Mouse (Mus musculus) heart, embryonic 14.5 days (tissue): ENCODE measurements around the gene Sars2. TPM values are rescaled to one million over a fixed set of nuclear protein-coding genes. Genes with fewer than 3 reads are reported as not detected.
"Not testable (repeated sequence)": the region's sequence is repeated elsewhere in the genome, so short reads cannot be mapped to it uniquely, and the experiment has no call there.

Source experiments
- ATAC-seq: fragments of 200-750 bp; cut with Nextera tagmentation; 2 replicates; pipeline ENCODE4 v1.8.0; 2017; ENCODE audit warnings: low read depth, moderate TSS enrichment; ENCODE audit not compliant: insufficient number of reproducible peaks, insufficient read depth, low FRiP score
- H3K27ac ChIP-seq, 2 experiments: fragments of 200-500 bp in 1 of 2; fragments of 300-500 bp in 1 of 2; sonication (generic) in 1 of 2; replicated peaks in 1 of 2; 2 replicates each; pipeline ENCODE4 v1.5.1; 2012 to 2014; ENCODE audit warnings: low read depth in 2 of 2, low read length in 2 of 2, control low read depth in 1 of 2, mild to moderate bottlenecking in 1 of 2, mixed read lengths in 1 of 2; ENCODE audit not compliant: control insufficient read depth in 1 of 2, insufficient read depth in 1 of 2
- H3K27me3 ChIP-seq: fragments of 300-500 bp; sonication (generic); 2 replicates; pipeline ENCODE4 v1.6.1; 2014; ENCODE audit warnings: mild to moderate bottlenecking, low read length, control low read depth; ENCODE audit not compliant: control insufficient read depth, insufficient read depth
- H3K36me3 ChIP-seq: fragments of 300-500 bp; sonication (generic); 2 replicates; pipeline ENCODE4 v1.6.1; 2014; ENCODE audit warnings: mild to moderate bottlenecking, control low read depth, low read length, mixed read lengths; ENCODE audit not compliant: control insufficient read depth, insufficient read depth
- H3K4me1 ChIP-seq, 2 experiments: fragments of 200-500 bp in 1 of 2; fragments of 300-500 bp in 1 of 2; sonication (generic) in 1 of 2; 2 replicates each; pipeline ENCODE4 v1.6.1; 2012 to 2014; ENCODE audit warnings: low read length in 2 of 2, control low read depth in 1 of 2, mixed read lengths in 1 of 2; ENCODE audit not compliant: control insufficient read depth in 2 of 2, insufficient read depth in 2 of 2
- H3K4me2 ChIP-seq: fragments of 300-500 bp; sonication (generic); 2 replicates; pipeline ENCODE4 v1.6.1; 2014; ENCODE audit warnings: mild to moderate bottlenecking, low read length
- H3K4me3 ChIP-seq, 2 experiments: fragments of 200-500 bp in 1 of 2; fragments of 300-500 bp in 1 of 2; sonication (generic) in 1 of 2; 2 replicates each; pipeline ENCODE4 v1.5.1; 2012 to 2014; ENCODE audit warnings: low read length in 2 of 2, mild to moderate bottlenecking in 2 of 2, control low read depth in 1 of 2, low read depth in 1 of 2, moderate library complexity in 1 of 2; ENCODE audit not compliant: control insufficient read depth in 1 of 2, insufficient read depth in 1 of 2
- H3K9ac ChIP-seq: fragments of 300-500 bp; sonication (generic); 2 replicates; pipeline ENCODE4 v1.6.1; 2014; ENCODE audit warnings: mild to moderate bottlenecking, low read length
- H3K9me3 ChIP-seq: fragments of 300-500 bp; sonication (generic); 2 replicates; pipeline ENCODE4 v1.6.1; 2016; ENCODE audit warnings: low read length, control low read depth; ENCODE audit not compliant: control insufficient read depth
- WGBS: fragments of 180-500 bp; shearing (Covaris S2); extraction: QIAGEN DNeasy Blood & Tissue Kit; methylation state at CpG from one replicate; pipeline ENCODE4 v1.1.7; 2014; 5-methylcytosine and 5-hydroxymethylcytosine counted together
- polyA plus RNA-seq: library from polyadenylated mRNA; unstranded; fragments of >200 nt; fragmentation: Nextera tagmentation; extraction: Ambion mirVana; gene quantifications from 2 replicates; pipeline ENCODE4 v1.2.1, GENCODE M21; 2014

Sars2 gene
- polyA plus RNA-seq, 1 experiment from 2014 or later: 18.8 TPM

DNA sequence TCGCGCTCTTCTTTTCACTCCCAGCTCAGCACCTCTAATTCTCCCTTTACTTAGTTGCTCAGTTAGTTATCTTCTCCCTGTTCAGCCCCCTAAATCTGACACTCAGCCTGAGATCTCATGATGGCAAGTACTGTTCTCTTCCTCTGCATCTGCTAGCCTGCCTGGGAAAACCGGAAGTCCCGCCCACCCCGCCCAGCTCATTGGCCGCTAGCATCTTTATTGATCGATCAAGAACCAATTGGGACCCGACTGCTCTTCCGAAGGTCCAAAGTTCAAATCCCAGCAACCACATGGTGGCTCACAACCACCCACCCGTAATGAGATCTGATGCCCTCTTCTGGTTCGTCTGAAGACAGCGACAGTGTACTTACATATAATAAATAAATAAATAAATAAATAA, 40.5 kb upstream of the Sars2 start:
- not testable (repeated sequence) for H3K36me3 ChIP-seq, H3K4me2 ChIP-seq, H3K9me3 ChIP-seq, H3K9ac ChIP-seq, ATAC-seq, H3K27me3 ChIP-seq, H3K4me3 ChIP-seq, H3K27ac ChIP-seq, H3K4me1 ChIP-seq
- 92% methylated on average over 12 of the region's 12 CpGs for WGBS

DNA sequence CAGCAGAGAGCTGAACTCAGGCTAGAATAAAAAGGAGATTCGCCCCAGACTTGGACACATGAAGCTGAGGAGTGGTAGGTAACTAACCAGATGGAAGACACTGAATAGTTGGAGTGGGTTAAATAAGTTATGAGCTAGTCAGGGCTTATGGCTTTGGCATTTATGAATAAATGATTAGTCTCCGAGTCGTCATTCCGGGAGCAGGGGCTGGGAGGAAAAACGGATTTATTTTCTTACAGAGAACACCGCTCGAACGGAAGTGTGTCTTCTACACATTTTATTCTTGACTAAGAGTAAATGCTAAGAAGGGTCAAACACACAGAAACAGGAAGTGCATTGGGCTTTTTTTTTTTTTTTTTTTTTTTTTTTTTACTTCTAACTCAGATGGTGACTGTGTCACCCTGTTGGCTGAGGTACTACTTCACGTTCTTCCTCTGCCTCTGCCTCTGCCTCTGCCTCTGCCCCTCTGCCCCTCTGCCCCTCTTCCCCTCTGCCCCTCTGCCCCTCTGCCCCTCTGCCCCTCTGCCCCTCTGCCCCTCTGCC, 39.1 kb upstream of the Sars2 start:
- no peaks in the 10 kb centered on the region for H3K4me1 ChIP-seq
- peaks cover 5% of the 10 kb centered on the region for H3K9me3 ChIP-seq
- no peak overlapping the region for H3K4me2 ChIP-seq
- H3K9ac ChIP-seq: no peak overlapping the region
- no peaks in the 10 kb centered on the region for H3K27me3 ChIP-seq
- H3K4me3 ChIP-seq: no peak overlapping the region
- no peaks in the 10 kb centered on the region for H3K36me3 ChIP-seq
- no peak for ATAC-seq
- H3K27ac ChIP-seq: no peak overlapping the region
- WGBS: 67% methylated on average over 9 of the region's 9 CpGs

GRCm38 (mm10) chr7:28709454-28709853, 32.3 kb upstream of the Sars2 start:
- Histone ChIP-seq H3K27me3 (no peaks in the 10 kb centered on the region), H3K4me3 (no peak overlapping the region), H3K9ac (no peak overlapping the region), H3K9me3 (no peaks in the 10 kb centered on the region), H3K4me2 (no peak overlapping the region), H3K36me3 (no peaks in the 10 kb centered on the region), H3K27ac (no peak overlapping the region), H3K4me1 (peaks cover 5 to 6% of the 10 kb centered on the region in 2 experiments; a peak in 3 of 4 replicates)
- no peak for ATAC-seq

DNA sequence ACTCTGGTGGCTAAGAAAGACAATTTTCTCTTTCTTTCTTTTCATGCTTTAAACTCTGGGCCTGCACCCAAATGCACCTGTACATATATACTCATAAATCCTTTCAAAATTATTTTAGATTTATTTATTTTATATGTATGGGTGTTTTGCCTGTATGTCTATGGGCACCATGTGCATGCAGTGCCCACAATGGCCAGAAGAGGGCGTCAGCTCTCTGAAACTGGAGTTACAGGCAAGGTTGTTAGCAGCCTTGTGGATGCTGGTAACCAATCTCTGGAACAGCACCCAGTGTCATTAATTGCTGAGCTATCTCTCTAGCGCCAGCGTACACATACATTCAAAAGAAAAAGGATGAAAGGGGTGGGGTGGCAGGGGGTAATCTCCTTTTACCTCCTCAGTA, 30.8 kb upstream of the Sars2 start:
- Histone ChIP-seq H3K27me3 (no peaks in the 10 kb centered on the region), H3K4me1 (peaks cover 14% of the 10 kb centered on the region in 2 experiments), H3K4me3 (no peak overlapping the region), H3K9me3 (no peaks in the 10 kb centered on the region), H3K36me3 (no peaks in the 10 kb centered on the region), H3K9ac (no peak overlapping the region), H3K27ac (no peak overlapping the region), H3K4me2 (no peak overlapping the region)
- ATAC-seq: no peak
- 68% methylated on average over 3 of the region's 3 CpGs for WGBS

DNA sequence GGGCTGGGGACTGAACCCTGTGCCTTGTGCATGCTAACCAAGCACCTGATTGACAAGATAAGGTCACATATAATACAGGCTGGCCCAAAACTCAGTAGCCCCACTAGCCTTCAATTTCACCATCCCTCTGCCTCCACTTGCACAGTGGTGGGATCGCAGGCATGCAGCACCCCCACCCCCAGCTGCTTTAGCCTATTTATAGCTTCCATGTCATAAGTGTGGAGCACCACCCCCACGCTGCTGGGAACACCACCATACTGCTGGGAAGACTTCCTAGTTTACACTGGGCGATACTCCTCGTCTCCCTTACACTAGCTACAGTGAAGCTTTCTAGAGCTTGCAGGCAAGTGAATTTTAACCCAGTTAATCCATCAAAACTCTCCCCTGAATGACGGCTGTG, 27.1 kb upstream of the Sars2 start:
- Histone ChIP-seq H3K36me3 (no peaks in the 10 kb centered on the region), H3K27me3 (no peaks in the 10 kb centered on the region), H3K9me3 (no peaks in the 10 kb centered on the region), H3K4me2 (no peak overlapping the region), H3K9ac (no peak overlapping the region), H3K27ac (0 out of 4 replicates have a peak overlapping the region, but pooled peaks of 1 of the 2 experiments have one; percentile 2), H3K4me1 (peaks cover 14 to 24% of the 10 kb centered on the region in 2 experiments), H3K4me3 (no peak overlapping the region)
- 35% methylated on average over 5 of the region's 5 CpGs for WGBS
- ATAC-seq: peak; percentile 35; the same call in 1 of the 2 replicates

- Histone ChIP-seq H3K4me3 (no peak overlapping the region), H3K4me1 (peaks cover 14 to 24% of the 10 kb centered on the region in 2 experiments), H3K9me3 (no peaks in the 10 kb centered on the region), H3K27ac (no peak overlapping the region), H3K27me3 (no peaks in the 10 kb centered on the region), H3K36me3 (no peaks in the 10 kb centered on the region), H3K9ac (no peak overlapping the region), H3K4me2 (no peak overlapping the region)
- 93% methylated on average over 2 of the region's 2 CpGs for WGBS
- no peak for ATAC-seq
Observed at GRCm38 (mm10) chr7:28715598-28715997, 26.2 kb upstream of the Sars2 start.

GRCm38 (mm10) chr7:28716590-28717281, 25.1 kb upstream of the Sars2 start, which contains the start of gene Fbxo17:
Fbxo17 (plus strand) TSS chr7:28716804.
- Histone ChIP-seq H3K4me1 (peaks cover 16 to 24% of the 10 kb centered on the region in 2 experiments), H3K36me3 (no peaks in the 10 kb centered on the region), H3K27me3 (no peaks in the 10 kb centered on the region), H3K4me2 (peak within 1 kb of the TSS; percentile 86), H3K4me3 (peak within 1 kb of the TSS; percentile 63 to 64), H3K9ac (peak within 1 kb of the TSS; percentile 82), H3K27ac (peak within 1 kb of the TSS in 1 of 2 experiments; percentile 39; a peak in 2 of 4 replicates), H3K9me3 (no peaks in the 10 kb centered on the region)
- peak; percentile 62; the same call in 1 of the 2 replicates for ATAC-seq
- WGBS: 2% methylated on average over 36 of the region's 36 CpGs
